Mouse (Mus musculus): ENCODE results near the gene Fam178b. TPM values are rescaled to one million over a fixed set of nuclear protein-coding genes. Genes with fewer than 3 reads are reported as not detected.

Gene Fam178b
- polyA plus RNA-seq, 1 experiment: not detected

- H3K4me1 ChIP-seq (ENCODE audit: control insufficient read depth, insufficient read depth, low read length): peaks cover 42% of the 10 kb centered on the region
- TF ChIP-seq CTCF (IDR thresholded peaks at IDR 0.05; ENCODE audit: low read depth, low read length) (no peak), POLR2A (IDR thresholded peaks at IDR 0.05; ENCODE audit: borderline replicate concordance, low read depth, low read length) (no peak)
- no peak overlapping the region for H3K27ac ChIP-seq (ENCODE audit: insufficient read depth, low read depth, low read length)
- no peak overlapping the region for H3K4me3 ChIP-seq (ENCODE audit: insufficient read depth, low read length)
Measured at GRCm38 (mm10) chr1:36562388-36562787, 120.6 kb downstream of the Fam178b start.

- Histone ChIP-seq H3K27ac (ENCODE audit: insufficient read depth, low read depth, low read length) (no peak overlapping the region), H3K4me1 (ENCODE audit: control insufficient read depth, insufficient read depth, low read length) (peaks cover 33% of the 10 kb centered on the region), H3K4me3 (ENCODE audit: insufficient read depth, low read length) (no peak overlapping the region)
- TF ChIP-seq CTCF (IDR thresholded peaks at IDR 0.05; ENCODE audit: low read depth, low read length) (no peak), POLR2A (IDR thresholded peaks at IDR 0.05; ENCODE audit: borderline replicate concordance, low read depth, low read length) (no peak)
Measured at GRCm38 (mm10) chr1:36560903-36561302, 122.1 kb downstream of the Fam178b start.

GRCm38 (mm10) chr1:36559888-36560287 is 123.1 kb downstream of the Fam178b start:
- Histone ChIP-seq H3K4me3 (ENCODE audit: insufficient read depth, low read length) (no peak overlapping the region), H3K27ac (ENCODE audit: insufficient read depth, low read depth, low read length) (no peak overlapping the region), H3K4me1 (ENCODE audit: control insufficient read depth, insufficient read depth, low read length) (peaks cover 35% of the 10 kb centered on the region)
- TF ChIP-seq CTCF (IDR thresholded peaks at IDR 0.05; ENCODE audit: low read depth, low read length) (no peak), POLR2A (IDR thresholded peaks at IDR 0.05; ENCODE audit: borderline replicate concordance, low read depth, low read length) (no peak)

- H3K4me3 ChIP-seq (ENCODE audit: insufficient read depth, low read length): no peak overlapping the region
- no peak for TF ChIP-seq POLR2A (IDR thresholded peaks at IDR 0.05; ENCODE audit: borderline replicate concordance, low read depth, low read length)
- TF ChIP-seq CTCF (IDR thresholded peaks at IDR 0.05; ENCODE audit: low read depth, low read length): no peak
- H3K27ac ChIP-seq (ENCODE audit: insufficient read depth, low read depth, low read length): no peak overlapping the region
- H3K4me1 ChIP-seq (ENCODE audit: control insufficient read depth, insufficient read depth, low read length): peaks cover 35% of the 10 kb centered on the region
Measured at GRCm38 (mm10) chr1:36559256-36559655, 123.7 kb downstream of the Fam178b start.

- peak within 1 kb of the TSS; percentile 78 for H3K4me3 ChIP-seq (ENCODE audit: insufficient read depth, low read length)
- TF ChIP-seq POLR2A (IDR thresholded peaks at IDR 0.05; ENCODE audit: borderline replicate concordance, low read depth, low read length) (no peak), CTCF (IDR thresholded peaks at IDR 0.05; ENCODE audit: low read depth, low read length) (no peak)
- peak within 1 kb of the TSS; percentile 9 for H3K27ac ChIP-seq (ENCODE audit: insufficient read depth, low read depth, low read length)
- H3K4me1 ChIP-seq (ENCODE audit: control insufficient read depth, insufficient read depth, low read length): peaks cover 29% of the 10 kb centered on the region
Measured at GRCm38 (mm10) chr1:36558031-36558993, 124.7 kb downstream of the Fam178b start, which contains the start of gene Sema4c. TSS of gene Sema4c (minus strand) at chr1:36558349.

GRCm38 (mm10) chr1:36557457-36558011 is 125.4 kb downstream of the Fam178b start:
- Histone ChIP-seq H3K4me1 (ENCODE audit: control insufficient read depth, insufficient read depth, low read length) (peaks cover 24% of the 10 kb centered on the region), H3K27ac (ENCODE audit: insufficient read depth, low read depth, low read length) (peak overlapping the region; percentile 9; the same call in 1 of the 2 replicates), H3K4me3 (ENCODE audit: insufficient read depth, low read length) (peak overlapping the region; percentile 78)
- TF ChIP-seq POLR2A (IDR thresholded peaks at IDR 0.05; ENCODE audit: borderline replicate concordance, low read depth, low read length) (no peak), CTCF (IDR thresholded peaks at IDR 0.05; ENCODE audit: low read depth, low read length) (0 out of 2 replicates have a peak, but pooled peaks have one; percentile 1)

GRCm38 (mm10) chr1:36556553-36557456 is 126.2 kb downstream of the Fam178b start:
- H3K4me1 ChIP-seq (ENCODE audit: control insufficient read depth, insufficient read depth, low read length): peaks cover 24% of the 10 kb centered on the region
- peak overlapping the region; percentile 78 for H3K4me3 ChIP-seq (ENCODE audit: insufficient read depth, low read length)
- TF ChIP-seq CTCF (IDR thresholded peaks at IDR 0.05; ENCODE audit: low read depth, low read length) (peak; percentile 87), POLR2A (IDR thresholded peaks at IDR 0.05; ENCODE audit: borderline replicate concordance, low read depth, low read length) (peak; percentile 18; the same call in 1 of the 2 replicates)
- H3K27ac ChIP-seq (ENCODE audit: insufficient read depth, low read depth, low read length): peak overlapping the region; percentile 80

- peaks cover 24% of the 10 kb centered on the region for H3K4me1 ChIP-seq (ENCODE audit: control insufficient read depth, insufficient read depth, low read length)
- no peak for TF ChIP-seq CTCF (IDR thresholded peaks at IDR 0.05; ENCODE audit: low read depth, low read length)
- TF ChIP-seq POLR2A (IDR thresholded peaks at IDR 0.05; ENCODE audit: borderline replicate concordance, low read depth, low read length): no peak
- peak overlapping the region; percentile 78 for H3K4me3 ChIP-seq (ENCODE audit: insufficient read depth, low read length)
- peak overlapping the region; percentile 80 for H3K27ac ChIP-seq (ENCODE audit: insufficient read depth, low read depth, low read length)
Measured at GRCm38 (mm10) chr1:36555798-36556395, 127.1 kb downstream of the Fam178b start.

Data from bone marrow macrophage, adult 2 months (primary cell).